ENCODE assay signal across 8 mouse cellular contexts in the genomic region with DNA sequence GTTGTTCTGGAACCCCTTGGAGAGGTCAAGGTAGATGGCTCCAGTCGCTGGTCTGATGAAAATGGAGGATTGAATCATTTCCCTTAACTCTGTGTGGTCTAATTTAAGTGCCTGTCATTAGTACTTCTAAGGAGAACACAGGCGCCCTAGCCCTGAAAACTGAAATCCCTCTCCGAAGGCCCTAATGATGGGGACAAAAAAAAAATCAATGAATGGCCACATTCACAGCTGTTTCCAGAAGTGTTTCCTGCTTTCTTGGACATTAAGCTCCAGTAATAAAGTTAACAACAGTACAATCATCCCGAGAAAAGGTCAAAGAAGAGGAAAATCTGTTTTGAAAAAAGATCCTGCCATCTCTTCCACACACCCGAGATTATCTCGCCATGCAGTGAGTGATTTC.
DNase-seq lines count a peak whose midpoint lies in the region; ATAC-seq lines count a peak whose summit lies in the region.

No protein-coding gene starts in this region.

- H3K36me3 ChIP-seq in heart, embryonic 15.5 days = no peaks in the 10 kb centered on the region
- no peaks in the 10 kb centered on the region for H3K36me3 ChIP-seq in hindbrain, embryonic 15.5 days
- no peaks in the 10 kb centered on the region for H3K36me3 ChIP-seq in midbrain, embryonic 13.5 days

- ATAC-seq in heart, embryonic 15.5 days (replicated peaks; ENCODE audit: insufficient number of reproducible peaks, insufficient read depth, low FRiP score, low read depth) = no peak
- ATAC-seq in hindbrain, embryonic 15.5 days (ENCODE audit: low FRiP score, low read depth) = no peak
- ATAC-seq in midbrain, embryonic 13.5 days = no peak; the same call in 1 of the 2 replicates

- H3K27ac ChIP-seq in heart, embryonic 15.5 days = peak overlapping the region; percentile 96
- H3K27ac ChIP-seq in brown adipose tissue, adult 24 weeks (replicated peaks; ENCODE audit: low read depth, low read length) = peak overlapping the region; percentile 89
- peak overlapping the region; percentile 90 for H3K27ac ChIP-seq in hindbrain, embryonic 15.5 days (replicated peaks)
- peak overlapping the region; percentile 92 for H3K27ac ChIP-seq in midbrain, embryonic 13.5 days

- peak overlapping the region; percentile 61 for H3K4me2 ChIP-seq in heart, embryonic 15.5 days
- peak overlapping the region; percentile 51 for H3K4me2 ChIP-seq in hindbrain, embryonic 15.5 days
- H3K4me2 ChIP-seq in midbrain, embryonic 13.5 days (replicated peaks) = peak overlapping the region; percentile 46; the same call in 1 of the 2 replicates

- WGBS in heart, embryonic 15.5 days = 29% methylated on average over 6 of the region's 6 CpGs
- 36% methylated on average over 6 of the region's 6 CpGs for WGBS in hindbrain, embryonic 15.5 days
- 24% methylated on average over 6 of the region's 6 CpGs for WGBS in midbrain, embryonic 13.5 days

- peak overlapping the region; percentile 29 for H3K9ac ChIP-seq in heart, embryonic 15.5 days
- H3K9ac ChIP-seq in hindbrain, embryonic 15.5 days = no peak overlapping the region
- H3K9ac ChIP-seq in midbrain, embryonic 13.5 days (replicated peaks) = no peak overlapping the region

- H3K27me3 ChIP-seq in heart, embryonic 15.5 days = no peaks in the 10 kb centered on the region
- no peaks in the 10 kb centered on the region for H3K27me3 ChIP-seq in hindbrain, embryonic 15.5 days
- no peaks in the 10 kb centered on the region for H3K27me3 ChIP-seq in midbrain, embryonic 13.5 days

- H3K4me1 ChIP-seq in heart, embryonic 15.5 days (replicated peaks) = peaks cover 37% of the 10 kb centered on the region
- H3K4me1 ChIP-seq in brown adipose tissue, adult 24 weeks (ENCODE audit: control insufficient read depth, insufficient read depth, insufficient read length, low read length) = peaks cover 13% of the 10 kb centered on the region
- H3K4me1 ChIP-seq in hindbrain, embryonic 15.5 days (replicated peaks) = peaks cover 38% of the 10 kb centered on the region
- H3K4me1 ChIP-seq in midbrain, embryonic 13.5 days (replicated peaks) = peaks cover 41% of the 10 kb centered on the region

- H3K4me3 ChIP-seq in heart, embryonic 15.5 days = no peak overlapping the region
- no peak overlapping the region for H3K4me3 ChIP-seq in brown adipose tissue, adult 24 weeks (ENCODE audit: insufficient read depth, low read depth, low read length)
- H3K4me3 ChIP-seq in hindbrain, embryonic 15.5 days = no peak overlapping the region
- no peak overlapping the region for H3K4me3 ChIP-seq in midbrain, embryonic 13.5 days (replicated peaks)

- no peaks in the 10 kb centered on the region for H3K9me3 ChIP-seq in heart, embryonic 15.5 days (replicated peaks)
- H3K9me3 ChIP-seq in hindbrain, embryonic 15.5 days = no peaks in the 10 kb centered on the region
- H3K9me3 ChIP-seq in midbrain, embryonic 13.5 days = no peaks in the 10 kb centered on the region

- DNase-seq in heart, adult 18-20 months = no peak
- no peak for DNase-seq in cerebellum, postnatal 10 days
- no peak for DNase-seq in cerebellum, adult 8-10 months
- DNase-seq in cerebellum, postnatal 14 days = no peak
